Mouse (Mus musculus): ENCODE results near the gene Arhgap15. TPM values are rescaled to one million over a fixed set of nuclear protein-coding genes. Genes with fewer than 3 reads are reported as not detected.

Arhgap15 gene
- total RNA-seq (2012; rRNA removed) (1.5 and 4.0 TPM in 2 replicates), polyA plus RNA-seq (2012; ENCODE audit: insufficient read depth in 1 of 2, insufficient read length in 2 of 2, low read depth in 1 of 2, low replicate concordance in 2 of 2, missing spikeins in 1 of 2) (1 to 10 TPM in 1 of 2 experiments, not detected in 1; 2.8 TPM)

- peak; percentile 87 for DNase-seq (ENCODE audit: low read depth, low spot score)
- Histone ChIP-seq H3K36me3 (ENCODE audit: control insufficient read depth in 1 of 2, insufficient read depth in 2 of 2, low read length in 2 of 2) (peaks cover 0 to 27% of the 10 kb centered on the region in 2 experiments; a peak in 2 of 4 replicates), H3K4me3 (ENCODE audit: control insufficient read depth in 1 of 2, insufficient read depth in 1 of 2, low read depth in 2 of 2, low read length in 2 of 2) (peak within 1 kb of the TSS; percentile 28 to 69), H3K4me1 (ENCODE audit: control insufficient read depth in 1 of 2, insufficient read depth in 2 of 2, low read length in 2 of 2) (peaks cover 10 to 15% of the 10 kb centered on the region in 2 experiments; a peak in 3 of 4 replicates), H3K27ac (ENCODE audit: control insufficient read depth, low read depth, low read length) (peak within 1 kb of the TSS; percentile 75), H3K9ac (ENCODE audit: control insufficient read depth, low read depth, low read length, poor library complexity, severe bottlenecking) (peak within 1 kb of the TSS; percentile 69), H3K27me3 (ENCODE audit: control insufficient read depth in 1 of 2, insufficient read depth in 2 of 2, low read length in 2 of 2) (no peaks in the 10 kb centered on the region), H3K79me2 (ENCODE audit: control insufficient read depth, insufficient read depth, low read length, poor library complexity) (peaks cover 2% of the 10 kb centered on the region; the same call in 1 of the 2 replicates), H3K9me3 (replicated peaks; ENCODE audit: insufficient read depth, low read length) (no peaks in the 10 kb centered on the region)
- TF ChIP-seq USF1 (IDR thresholded peaks at IDR 0.05; ENCODE audit: low read depth, low read length) (peak; percentile 95), GABPA (IDR thresholded peaks at IDR 0.05; ENCODE audit: low read depth, low read length) (no peak), ZMIZ1 (IDR thresholded peaks at IDR 0.05; ENCODE audit: low read depth, low read length) (no peak), ZNF384 (IDR thresholded peaks at IDR 0.05; ENCODE audit: low read depth, low read length) (peak; percentile 96), ZC3H11A (IDR thresholded peaks at IDR 0.05; ENCODE audit: low read depth, low read length) (no peak), JUND (IDR thresholded peaks at IDR 0.05; ENCODE audit: low read depth, low read length) (no peak), HCFC1 (IDR thresholded peaks at IDR 0.05; ENCODE audit: low read depth, low read length) (peak; percentile 13; the same call in 1 of the 2 replicates), NELFE (IDR thresholded peaks at IDR 0.05; ENCODE audit: low read depth, low read length) (no peak), RCOR1 (IDR thresholded peaks at IDR 0.05; ENCODE audit: low read depth, low read length) (peak; percentile 94), POLR2AphosphoS5 (IDR thresholded peaks at IDR 0.05; ENCODE audit: borderline replicate concordance, low read depth, low read length) (no peak), SIN3A (IDR thresholded peaks at IDR 0.05; ENCODE audit: low read length) (peak; percentile 56; the same call in 1 of the 2 replicates), MYC (IDR thresholded peaks at IDR 0.05; ENCODE audit: low read depth, low read length) (peak; percentile 61; the same call in 1 of the 2 replicates), GATA1 (IDR thresholded peaks at IDR 0.05; ENCODE audit: low read depth, low read length) (peak; percentile 86), ETS1 (IDR thresholded peaks at IDR 0.05; ENCODE audit: low read depth, low read length) (peak; percentile 57), TBP (IDR thresholded peaks at IDR 0.05; ENCODE audit: low read depth, low read length) (0 out of 2 replicates have a peak, but pooled peaks have one; percentile 2), MEF2A (IDR thresholded peaks at IDR 0.05; ENCODE audit: extremely low read depth, insufficient replicate concordance, low read depth, low read length, poor library complexity, severe bottlenecking) (no peak), TAL1 (IDR thresholded peaks at IDR 0.05; ENCODE audit: low read length) (no peak), E2F4 (IDR thresholded peaks at IDR 0.05; ENCODE audit: borderline replicate concordance, low read depth, low read length) (no peak), MAFK (IDR thresholded peaks at IDR 0.05; ENCODE audit: borderline replicate concordance, low read depth, low read length) (no peak), POLR2AphosphoS2 (IDR thresholded peaks at IDR 0.05; ENCODE audit: low read length) (no peak), RAD21 (IDR thresholded peaks at IDR 0.05; ENCODE audit: low read depth, low read length) (no peak), ELF1 (IDR thresholded peaks at IDR 0.05; ENCODE audit: low read depth, low read length) (peak; percentile 52; the same call in 1 of the 2 replicates), UBTF (IDR thresholded peaks at IDR 0.05; ENCODE audit: borderline replicate concordance, insufficient read depth, low read depth, low read length) (no peak), POLR2A (IDR thresholded peaks at IDR 0.05; ENCODE audit: control insufficient read depth in 1 of 2, insufficient read depth in 1 of 2, low read depth in 1 of 2, low read length in 2 of 2, poor library complexity in 1 of 2) (no peak), CHD1 (IDR thresholded peaks at IDR 0.05; ENCODE audit: low read depth, low read length) (no peak), EP300 (IDR thresholded peaks at IDR 0.05; ENCODE audit: low read depth in 1 of 2, low read length in 2 of 2) (peak; percentile 53 to 69; a peak in 3 of 4 replicates), MAX (IDR thresholded peaks at IDR 0.05; ENCODE audit: low read length) (peak; percentile 86), NRF1 (IDR thresholded peaks at IDR 0.05; ENCODE audit: insufficient read depth, low read depth, low read length, poor library complexity, severe bottlenecking) (no peak), MAZ (IDR thresholded peaks at IDR 0.05; ENCODE audit: low read depth, low read length) (peak; percentile 78; the same call in 1 of the 2 replicates), MYB (IDR thresholded peaks at IDR 0.05; ENCODE audit: low read depth, low read length) (0 out of 2 replicates have a peak, but pooled peaks have one; percentile 37), CTCF (IDR thresholded peaks at IDR 0.05 in 2 of 3, conservative IDR thresholded peaks at IDR 0.05 in 1 of 3; ENCODE audit: control insufficient read depth in 1 of 3, insufficient read depth in 1 of 3, low read depth in 2 of 3, low read length in 3 of 3, poor library complexity in 1 of 3, severe bottlenecking in 1 of 3) (no peak), SMC3 (IDR thresholded peaks at IDR 0.05; ENCODE audit: low read depth, low read length) (no peak), BHLHE40 (IDR thresholded peaks at IDR 0.05; ENCODE audit: borderline replicate concordance, low read depth, low read length) (peak; percentile 68; the same call in 1 of the 2 replicates), CHD2 (IDR thresholded peaks at IDR 0.05; ENCODE audit: low read length) (no peak), KAT2A (conservative IDR thresholded peaks at IDR 0.05; ENCODE audit: low read depth, low read length) (0 out of 2 replicates have a peak, but pooled peaks have one; percentile 23)
Measured at GRCm38 (mm10) chr2:43748287-43748983, at the start of gene Arhgap15. Arhgap15 (plus strand) TSS chr2:43748824.
